Mouse (Mus musculus) liver, embryonic 14 days (tissue): ENCODE data around the gene Nr2e1. TPM values are rescaled to one million over a fixed set of nuclear protein-coding genes. Genes with fewer than 3 reads are reported as not detected.

Experiments
- polyA plus RNA-seq: library from polyadenylated mRNA; depleted of rRNA; stranded (reverse); fragments of >200 nt; gene quantifications from 2 replicates; pipeline ENCODE4 v1.2.3, GENCODE M21; 2012; rRNA removed

Nr2e1 gene
- 0.03 TPM in 1 of 2 replicates, not detected in the other for polyA plus RNA-seq

GRCm38 (mm10) chr10:42583157-42583872, at the start of gene Nr2e1, which contains the start of gene Ostm1:
TSS of gene Nr2e1 (minus strand) at chr10:42583632.
TSS of gene Ostm1 (plus strand) at chr10:42583822.

Other genes starting within 250 kb of the Nr2e1 start
- gene Afg1l, start 105.1 kb downstream of the Nr2e1 start, polyA plus RNA-seq = 1.6 and 2.0 TPM in 2 replicates
- gene Snx3, start 81.6 kb downstream of the Nr2e1 start, polyA plus RNA-seq = 175 and 188 TPM in 2 replicates
- 7.1 and 8.0 TPM in 2 replicates for gene Ostm1, start 190 bp upstream of the Nr2e1 start, polyA plus RNA-seq
- 12.9 and 15.5 TPM in 2 replicates for gene Sec63, start 177.9 kb upstream of the Nr2e1 start, polyA plus RNA-seq